Mouse (Mus musculus) lung, adult 2 months (tissue): Measurements from ENCODE around the gene Lyst. TPM values are rescaled to one million over a fixed set of nuclear protein-coding genes. Genes with fewer than 3 reads are reported as not detected.
"Not testable (repeated sequence)": the region's sequence is repeated elsewhere in the genome, so short reads cannot be mapped to it uniquely, and the experiment has no call there.

Source experiments
- DNase-seq: peaks from one replicate; pipeline ENCODE4 v3.0.0; 2022
- H3K4me1 ChIP-seq: fragments of 200-500 bp; 2 replicates; pipeline ENCODE4 v1.6.1; 2011; ENCODE audit warnings: low read length; ENCODE audit not compliant: control insufficient read depth, insufficient read depth
- H3K4me3 ChIP-seq: fragments of 200-500 bp; replicated peaks from 2 replicates; pipeline ENCODE3; 2011; ENCODE audit warnings: low read depth, mild to moderate bottlenecking, control low read depth, low read length; ENCODE audit errors: extremely low read depth
- CTCF ChIP-seq: fragments of 200-500 bp; IDR thresholded peaks from 2 replicates; pipeline ENCODE4 v1.5.1; 2011; ENCODE audit warnings: mild to moderate bottlenecking, low read length, control low read depth; ENCODE audit not compliant: insufficient read depth
- POLR2A ChIP-seq: fragments of 200-500 bp; IDR thresholded peaks from 2 replicates; pipeline ENCODE4 v1.6.1; 2011; ENCODE audit warnings: low read depth, mild to moderate bottlenecking, control low read depth, low read length, borderline replicate concordance; ENCODE audit errors: extremely low read depth
- WGBS: fragments of 180-500 bp; shearing (Covaris S2); methylation state at CpG from one replicate; pipeline ENCODE4 v1.1.7; 2018; 5-methylcytosine and 5-hydroxymethylcytosine counted together
- polyA plus RNA-seq: library from polyadenylated mRNA; depleted of rRNA; stranded (reverse); fragments of >200 nt; gene quantifications from 2 replicates; pipeline ENCODE4 v1.2.3, GENCODE M21; 2012; rRNA removed

Gene Lyst
- polyA plus RNA-seq = 4.7 and 7.2 TPM in 2 replicates

- Histone ChIP-seq H3K4me3 (peak within 1 kb of the TSS; percentile 68), H3K4me1 (peaks cover 3% of the 10 kb centered on the region; the same call in 1 of the 2 replicates)
- peak; percentile 98 for DNase-seq
- TF ChIP-seq POLR2A (peak; percentile 72; the same call in 1 of the 2 replicates), CTCF (no peak)
- under 1% methylated on average over 87 of the region's 88 CpGs for WGBS
These were observed at the start of gene Lyst for GRCm38 (mm10) chr13:13590048-13591011. TSS of gene Lyst (plus strand) at chr13:13590397.

GRCm38 (mm10) chr13:13543073-13543472 lies 47.1 kb upstream of the Lyst start:
- not testable (repeated sequence) for H3K4me1 ChIP-seq, H3K4me3 ChIP-seq, DNase-seq
- WGBS = 94% methylated on average over 10 of the region's 10 CpGs

GRCm38 (mm10) chr13:13546792-13547191 lies 43.4 kb upstream of the Lyst start:
- WGBS = 68% methylated on average over 3 of the region's 3 CpGs
- Histone ChIP-seq H3K4me3 (no peak overlapping the region), H3K4me1 (peaks cover 9% of the 10 kb centered on the region)
- no peak for DNase-seq
- TF ChIP-seq CTCF (no peak), POLR2A (no peak)

- peaks cover 9% of the 10 kb centered on the region for H3K4me1 ChIP-seq
- WGBS = 93% methylated on average over 4 of the region's 4 CpGs
- H3K4me3 ChIP-seq = no peak overlapping the region
- DNase-seq = no peak
- TF ChIP-seq POLR2A (no peak), CTCF (no peak)
These were observed 42.3 kb upstream of the Lyst start for GRCm38 (mm10) chr13:13547889-13548288.

- H3K4me3 ChIP-seq = no peak overlapping the region
- TF ChIP-seq POLR2A = no peak
- no peak for TF ChIP-seq CTCF
- WGBS = 69% methylated on average over 6 of the region's 6 CpGs
- H3K4me1 ChIP-seq = peaks cover 9% of the 10 kb centered on the region
- no peak for DNase-seq
These were observed 41.6 kb upstream of the Lyst start for GRCm38 (mm10) chr13:13548431-13549190.

GRCm38 (mm10) chr13:13549687-13550660 lies 40.2 kb upstream of the Lyst start:
- no peak overlapping the region for H3K4me3 ChIP-seq
- TF ChIP-seq POLR2A (no peak), CTCF (no peak)
- DNase-seq = peak; percentile 43
- WGBS = 47% methylated on average over 9 of the region's 9 CpGs
- peaks cover 9% of the 10 kb centered on the region for H3K4me1 ChIP-seq

GRCm38 (mm10) chr13:13552020-13552419 lies 38.2 kb upstream of the Lyst start:
- DNase-seq = no peak
- 69% methylated on average over 3 of the region's 3 CpGs for WGBS
- Histone ChIP-seq H3K4me1 (peaks cover 9% of the 10 kb centered on the region), H3K4me3 (no peak overlapping the region)
- TF ChIP-seq CTCF = no peak
- TF ChIP-seq POLR2A = no peak

GRCm38 (mm10) chr13:13553660-13554059 lies 36.5 kb upstream of the Lyst start:
- TF ChIP-seq POLR2A (no peak), CTCF (no peak)
- WGBS = 67% methylated on average over 1 of the region's 1 CpGs
- Histone ChIP-seq H3K4me3 (no peak overlapping the region), H3K4me1 (peaks cover 9% of the 10 kb centered on the region)
- no peak for DNase-seq

- Histone ChIP-seq H3K4me3 (no peak overlapping the region), H3K4me1 (peaks cover under 1% of the 10 kb centered on the region; the same call in 1 of the 2 replicates)
- no peak for DNase-seq
- 86% methylated on average over 3 of the region's 3 CpGs for WGBS
- no peak for TF ChIP-seq CTCF
- TF ChIP-seq POLR2A = no peak
These were observed 35.0 kb upstream of the Lyst start for GRCm38 (mm10) chr13:13555196-13555595.
